Comparison of ENCODE assay signal across 8 mouse cellular contexts in genomic region chr15:102100996-102101671, GRCm38 (mm10). TPM values are rescaled to one million over a fixed set of nuclear protein-coding genes. Genes with fewer than 3 reads are reported as not detected.
DNase-seq lines count a peak whose midpoint lies in the region; ATAC-seq and TF ChIP-seq lines count a peak whose summit lies in the region.

No protein-coding gene starts in this region.

- peak overlapping the region; percentile 99 for H3K27ac ChIP-seq in heart, adult 2 months
- H3K27ac ChIP-seq in bone marrow macrophage, adult 2 months (ENCODE audit: insufficient read depth, low read depth, low read length): no peak overlapping the region
- peak overlapping the region; percentile 93 for H3K27ac ChIP-seq in heart, embryonic 10.5 days
- peak overlapping the region; percentile 41; the same call in 1 of the 2 replicates for H3K27ac ChIP-seq in midbrain, embryonic 16.5 days (ENCODE audit: low read length)

- TF ChIP-seq POLR2A in heart, adult 2 months (IDR thresholded peaks at IDR 0.05; ENCODE audit: insufficient read depth, low read depth, low read length): no peak
- TF ChIP-seq POLR2A in bone marrow macrophage, adult 2 months (IDR thresholded peaks at IDR 0.05; ENCODE audit: borderline replicate concordance, low read depth, low read length): no peak

- ATAC-seq in midbrain, embryonic 16.5 days: no peak

- peak; percentile 60 to 78 for DNase-seq in heart, adult 2 months
- DNase-seq in heart, postnatal 25 days (ENCODE audit: low spot score): no peak
- no peak for DNase-seq in heart, embryonic 10.5 days (ENCODE audit: low spot score)
- peak; percentile 63 to 72 for DNase-seq in kidney, postnatal 4 days
- DNase-seq in thymus, postnatal 10 days (ENCODE audit: low spot score in 2 of 2): no peak
- DNase-seq in layer of hippocampus, adult 9-11 months: no peak

- intact Hi-C loops in heart, adult 2 months (cut with DNase I): loop anchor here (10.0 kb wide), 1 partner anchor 304 kb away; the partner anchor contains the start of gene Sp1
- intact Hi-C loops in heart, postnatal 25 days (cut with DNase I): loop anchor here (10.0 kb wide), 1 partner anchor 304 kb away; the partner anchor contains the start of gene Sp1

- WGBS in heart, adult 2 months: 20% methylated on average over 10 of the region's 10 CpGs
- 22% methylated on average over 10 of the region's 10 CpGs for WGBS in heart, embryonic 10.5 days
- WGBS in midbrain, embryonic 16.5 days: 27% methylated on average over 10 of the region's 10 CpGs

- H3K9me3 ChIP-seq in heart, embryonic 10.5 days: no peaks in the 10 kb centered on the region
- no peaks in the 10 kb centered on the region for H3K9me3 ChIP-seq in midbrain, embryonic 16.5 days (replicated peaks; ENCODE audit: control insufficient read depth, low read length, poor library complexity, severe bottlenecking)

- H3K4me1 ChIP-seq in heart, adult 2 months (ENCODE audit: control insufficient read depth, insufficient read depth, low read length): peaks cover 28% of the 10 kb centered on the region
- H3K4me1 ChIP-seq in bone marrow macrophage, adult 2 months (ENCODE audit: control insufficient read depth, insufficient read depth, low read length): peaks cover 12% of the 10 kb centered on the region; the same call in 1 of the 2 replicates
- H3K4me1 ChIP-seq in heart, embryonic 10.5 days: peaks cover 86% of the 10 kb centered on the region
- peaks cover 8% of the 10 kb centered on the region; the same call in 1 of the 2 replicates for H3K4me1 ChIP-seq in midbrain, embryonic 16.5 days (ENCODE audit: control insufficient read depth, insufficient read depth, low read length)

- no peaks in the 10 kb centered on the region for H3K79me2 ChIP-seq in heart, adult 2 months (replicated peaks; ENCODE audit: control insufficient read depth, insufficient read depth, low read length)

- H3K9ac ChIP-seq in heart, adult 2 months (ENCODE audit: low read depth, low read length): peak overlapping the region; percentile 88
- H3K9ac ChIP-seq in midbrain, embryonic 16.5 days (ENCODE audit: low read depth, low read length): peak overlapping the region; percentile 18; the same call in 1 of the 2 replicates

- TF ChIP-seq CTCF in heart, adult 2 months (IDR thresholded peaks at IDR 0.05): peak; percentile 62
- no peak for TF ChIP-seq CTCF in bone marrow macrophage, adult 2 months (IDR thresholded peaks at IDR 0.05; ENCODE audit: low read depth, low read length)

- peak overlapping the region; percentile 85 for H3K4me3 ChIP-seq in heart, adult 2 months
- 0 out of 2 replicates have a peak overlapping the region, but pooled peaks have one; percentile 65 for H3K4me3 ChIP-seq in bone marrow macrophage, adult 2 months (ENCODE audit: insufficient read depth, low read length)
- H3K4me3 ChIP-seq in heart, embryonic 10.5 days: peak overlapping the region; percentile 72
- peak overlapping the region; percentile 56 for H3K4me3 ChIP-seq in midbrain, embryonic 16.5 days (ENCODE audit: low read depth, low read length)

- H3K27me3 ChIP-seq in heart, adult 2 months (ENCODE audit: control insufficient read depth, insufficient read depth, low read length): no peaks in the 10 kb centered on the region
- H3K27me3 ChIP-seq in heart, embryonic 10.5 days (ENCODE audit: insufficient read depth, poor library complexity, severe bottlenecking): peaks cover 11% of the 10 kb centered on the region; the same call in 1 of the 2 replicates
- peaks cover 16% of the 10 kb centered on the region for H3K27me3 ChIP-seq in midbrain, embryonic 16.5 days (ENCODE audit: control insufficient read depth, insufficient read depth, low read depth, low read length)

- peak overlapping the region; percentile 90 for H3K4me2 ChIP-seq in midbrain, embryonic 16.5 days (ENCODE audit: low read length)

- TF ChIP-seq EP300 in heart, adult 2 months (IDR thresholded peaks at IDR 0.05; ENCODE audit: insufficient read depth, low read depth, low read length): no peak

- peaks cover 2% of the 10 kb centered on the region; the same call in 1 of the 2 replicates for H3K36me3 ChIP-seq in heart, adult 2 months (ENCODE audit: control insufficient read depth, insufficient read depth, low read length)
- H3K36me3 ChIP-seq in heart, embryonic 10.5 days: peaks cover 19% of the 10 kb centered on the region
- H3K36me3 ChIP-seq in midbrain, embryonic 16.5 days (ENCODE audit: control insufficient read depth, insufficient read depth, low read length): 0 out of 2 replicates have a peak, but pooled peaks cover 6% of the 10 kb centered on the region

RNA-seq across cellular contexts. Expression of gene Tns2, which starts 0.9 kb away (rescaled TPM):
- total RNA-seq in heart, adult 2 months (2021): 100 to 1,000 TPM; 114 to 130 TPM
- polyA plus RNA-seq in heart, adult 2 months (2012; rRNA removed): 157 and 184 TPM in 2 replicates
- 100 to 1,000 TPM in 1 of 2 experiments, 10 to 100 TPM in 1; 98.6 to 118 TPM for total RNA-seq in heart, postnatal 25 days (2021)
- 1.4 and 2.1 TPM in 2 replicates for polyA plus RNA-seq in bone marrow macrophage, adult 2 months (2012; ENCODE audit: insufficient read depth, insufficient read length, missing spikeins)
- polyA plus RNA-seq in heart, embryonic 10.5 days (2016; fragmentation: Nextera tagmentation; extraction: Ambion mirVana): 19.8 and 19.9 TPM in 2 replicates
- 7.4 and 9.4 TPM in 2 replicates for polyA plus RNA-seq in midbrain, embryonic 16.5 days (2015; fragmentation: Nextera tagmentation; extraction: Ambion mirVana)

RNA-seq across cellular contexts. Expression of gene Eif4b, which starts 27.6 kb away (rescaled TPM):
- total RNA-seq in heart, adult 2 months (2021): 100 to 1,000 TPM; 138 to 177 TPM
- polyA plus RNA-seq in heart, adult 2 months (2012; rRNA removed): 50.7 and 87.9 TPM in 2 replicates
- total RNA-seq in heart, postnatal 25 days (2021): 100 to 1,000 TPM; 131 to 144 TPM
- polyA plus RNA-seq in bone marrow macrophage, adult 2 months (2012; ENCODE audit: insufficient read depth, insufficient read length, missing spikeins): 188 and 222 TPM in 2 replicates
- 85.5 and 99.6 TPM in 2 replicates for polyA plus RNA-seq in heart, embryonic 10.5 days (2016; fragmentation: Nextera tagmentation; extraction: Ambion mirVana)
- 87.3 and 90.0 TPM in 2 replicates for polyA plus RNA-seq in midbrain, embryonic 16.5 days (2015; fragmentation: Nextera tagmentation; extraction: Ambion mirVana)

RNA-seq across cellular contexts. Expression of gene Spryd3, which starts 34.9 kb away (rescaled TPM):
- 10 to 100 TPM; 13.4 to 14.2 TPM for total RNA-seq in heart, adult 2 months (2021)
- polyA plus RNA-seq in heart, adult 2 months (2012; rRNA removed): 23.1 and 24.2 TPM in 2 replicates
- 10 to 100 TPM; 13.2 to 15.1 TPM for total RNA-seq in heart, postnatal 25 days (2021)
- polyA plus RNA-seq in bone marrow macrophage, adult 2 months (2012; ENCODE audit: insufficient read depth, insufficient read length, missing spikeins): 20.8 and 21.4 TPM in 2 replicates
- 19.0 and 19.4 TPM in 2 replicates for polyA plus RNA-seq in heart, embryonic 10.5 days (2016; fragmentation: Nextera tagmentation; extraction: Ambion mirVana)
- polyA plus RNA-seq in midbrain, embryonic 16.5 days (2015; fragmentation: Nextera tagmentation; extraction: Ambion mirVana): 81.1 and 95.9 TPM in 2 replicates

RNA-seq across cellular contexts. Expression of gene Igfbp6, which starts 43.0 kb away (rescaled TPM):
- total RNA-seq in heart, adult 2 months (2021): 10 to 100 TPM; 28.9 to 31.7 TPM
- polyA plus RNA-seq in heart, adult 2 months (2012; rRNA removed): 47.6 and 56.1 TPM in 2 replicates
- 10 to 100 TPM; 38.3 to 43.6 TPM for total RNA-seq in heart, postnatal 25 days (2021)
- not detected in 2 replicates for polyA plus RNA-seq in bone marrow macrophage, adult 2 months (2012; ENCODE audit: insufficient read depth, insufficient read length, missing spikeins)
- 0.64 and 0.67 TPM in 2 replicates for polyA plus RNA-seq in heart, embryonic 10.5 days (2016; fragmentation: Nextera tagmentation; extraction: Ambion mirVana)
- polyA plus RNA-seq in midbrain, embryonic 16.5 days (2015; fragmentation: Nextera tagmentation; extraction: Ambion mirVana): 2.5 and 3.1 TPM in 2 replicates

RNA-seq across cellular contexts. Expression of gene Soat2, which starts 49.2 kb away (rescaled TPM):
- total RNA-seq in heart, adult 2 months (2021): under 1 TPM in 1 of 2 experiments, not detected in 1; 0.09 TPM
- polyA plus RNA-seq in heart, adult 2 months (2012; rRNA removed): 0.12 and 0.16 TPM in 2 replicates
- total RNA-seq in heart, postnatal 25 days (2021): under 1 TPM in 1 of 2 experiments, not detected in 1; 0.11 TPM
- 0.50 TPM in 1 of 2 replicates, not detected in the other for polyA plus RNA-seq in bone marrow macrophage, adult 2 months (2012; ENCODE audit: insufficient read depth, insufficient read length, missing spikeins)
- polyA plus RNA-seq in heart, embryonic 10.5 days (2016; fragmentation: Nextera tagmentation; extraction: Ambion mirVana): 2.0 and 7.9 TPM in 2 replicates
- polyA plus RNA-seq in midbrain, embryonic 16.5 days (2015; fragmentation: Nextera tagmentation; extraction: Ambion mirVana): 0.21 TPM in 1 of 2 replicates, not detected in the other

Comparison
In these comparisons a context has a peak if more than half of its experiments do, and no peak if none do; other contexts are left out.
1. DNase-seq: peak in heart, adult 2 months (2 of 2) and kidney, postnatal 4 days (2 of 2); none in heart, postnatal 25 days (single experiment), heart, embryonic 10.5 days (single experiment), thymus, postnatal 10 days (0 of 2) and layer of hippocampus, adult 9-11 months (single experiment).
2. Peak in every context shown above with its lines, with median percentiles within 50 percentile points of each other: H3K4me3 ChIP-seq.